Mouse (Mus musculus) kidney, embryonic 14.5 days (tissue): Measurements from ENCODE around the gene Anapc15. TPM values are rescaled to one million over a fixed set of nuclear protein-coding genes. Genes with fewer than 3 reads are reported as not detected.

Experiments used
- ATAC-seq: fragments of 200-750 bp; cut with Nextera tagmentation; 2 replicates; pipeline ENCODE4 v1.8.0; 2017; ENCODE audit warnings: moderate number of reproducible peaks, mild to moderate bottlenecking, moderate TSS enrichment, moderate library complexity; ENCODE audit not compliant: low FRiP score, low TSS enrichment
- H3K27ac ChIP-seq: fragments of 300-500 bp; sonication (generic); 2 replicates; pipeline ENCODE4 v1.5.1; 2014; ENCODE audit warnings: low read depth, mild to moderate bottlenecking, low read length, moderate library complexity, mixed read lengths
- H3K27me3 ChIP-seq: fragments of 300-500 bp; sonication (generic); 2 replicates; pipeline ENCODE4 v1.6.1; 2014; ENCODE audit warnings: mild to moderate bottlenecking, low read length; ENCODE audit not compliant: control insufficient read depth, insufficient read depth
- H3K36me3 ChIP-seq: fragments of 300-500 bp; sonication (generic); 2 replicates; pipeline ENCODE4 v1.6.1; 2014; ENCODE audit warnings: low read length, mixed read lengths; ENCODE audit not compliant: control insufficient read depth, insufficient read depth
- H3K4me1 ChIP-seq: fragments of 300-500 bp; sonication (generic); 2 replicates; pipeline ENCODE4 v1.6.1; 2014; ENCODE audit warnings: low read length, mixed read lengths; ENCODE audit not compliant: control insufficient read depth, insufficient read depth
- H3K4me2 ChIP-seq: fragments of 300-500 bp; sonication (generic); replicated peaks from 2 replicates; pipeline ENCODE4 v1.6.1; 2014; ENCODE audit warnings: low read depth, mild to moderate bottlenecking, low read length
- H3K4me3 ChIP-seq: fragments of 300-500 bp; sonication (generic); 2 replicates; pipeline ENCODE4 v1.5.1; 2014; ENCODE audit warnings: mild to moderate bottlenecking, low read length
- H3K9ac ChIP-seq: fragments of 300-500 bp; sonication (generic); 2 replicates; pipeline ENCODE4 v1.6.1; 2014; ENCODE audit warnings: low read depth, mild to moderate bottlenecking, low read length, moderate library complexity
- H3K9me3 ChIP-seq: fragments of 300-500 bp; sonication (generic); 2 replicates; pipeline ENCODE4 v1.6.1; 2016; ENCODE audit warnings: low read length; ENCODE audit not compliant: control insufficient read depth
- WGBS: fragments of 180-500 bp; shearing (Covaris S2); extraction: QIAGEN DNeasy Blood & Tissue Kit; methylation state at CpG from one replicate; pipeline ENCODE4 v1.1.7; 2014; 5-methylcytosine and 5-hydroxymethylcytosine counted together
- polyA plus RNA-seq: library from polyadenylated mRNA; unstranded; fragments of >200 nt; fragmentation: Nextera tagmentation; extraction: Ambion mirVana; gene quantifications from 2 replicates; pipeline ENCODE4 v1.2.1, GENCODE M21; 2014

Anapc15 gene
- polyA plus RNA-seq, 1 experiment from 2014 or later, result 71.4 TPM

GRCm38 (mm10) chr7:101862291-101862690, 1.2 kb upstream of the Anapc15 start:
- Histone ChIP-seq H3K27ac (no peak overlapping the region), H3K36me3 (no peaks in the 10 kb centered on the region), H3K4me2 (no peak overlapping the region), H3K9ac (no peak overlapping the region), H3K4me1 (no peaks in the 10 kb centered on the region), H3K4me3 (no peak overlapping the region), H3K27me3 (no peaks in the 10 kb centered on the region), H3K9me3 (no peaks in the 10 kb centered on the region)
- WGBS, result 74% methylated on average over 3 of the region's 3 CpGs
- ATAC-seq, result no peak

DNA sequence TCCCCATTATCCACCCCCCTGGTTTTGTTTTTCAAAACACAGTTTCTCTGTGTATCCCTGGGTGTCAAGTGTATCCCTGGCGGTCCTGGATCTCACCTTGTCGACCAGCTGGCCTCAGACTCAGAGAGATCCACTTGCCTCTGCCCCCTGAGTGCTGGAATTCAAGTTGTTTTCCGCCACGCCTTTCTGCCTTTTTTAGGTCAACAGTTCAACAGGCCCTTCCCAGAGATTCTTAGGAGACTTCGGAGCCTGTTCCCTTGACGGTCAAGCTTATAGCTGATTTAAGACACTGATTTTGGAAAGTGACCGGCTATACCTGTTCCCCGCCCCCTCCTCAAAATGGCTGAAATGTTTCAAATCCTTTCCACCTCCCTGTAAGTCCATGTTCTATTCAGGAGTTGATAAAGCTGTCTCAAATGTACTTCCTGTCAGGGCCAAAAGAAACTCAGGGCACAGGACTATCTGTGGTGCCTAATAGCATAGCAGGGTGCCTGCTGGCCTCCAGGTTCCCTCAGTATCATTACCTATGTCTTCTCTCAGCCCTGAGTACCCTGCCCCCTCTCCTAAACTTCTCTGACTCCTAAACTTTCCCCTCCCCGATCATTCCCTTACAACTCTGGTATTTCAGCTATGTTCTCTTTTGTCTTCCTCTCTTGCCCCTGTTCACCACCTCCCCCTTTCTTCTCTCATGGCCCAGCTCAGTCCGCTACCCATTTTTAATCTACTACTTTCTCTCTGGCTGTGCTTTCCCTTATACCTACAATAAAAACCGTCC, 3.2 kb downstream of the Anapc15 start:
- no peaks in the 10 kb centered on the region for H3K27me3 ChIP-seq
- H3K36me3 ChIP-seq, result no peaks in the 10 kb centered on the region
- no peak overlapping the region for H3K27ac ChIP-seq
- ATAC-seq, result no peak
- H3K9me3 ChIP-seq, result no peaks in the 10 kb centered on the region
- WGBS, result 83% methylated on average over 11 of the region's 11 CpGs
- no peak overlapping the region for H3K4me3 ChIP-seq
- H3K4me2 ChIP-seq, result no peak overlapping the region
- peaks cover 5% of the 10 kb centered on the region; the same call in 1 of the 2 replicates for H3K4me1 ChIP-seq
- no peak overlapping the region for H3K9ac ChIP-seq

DNA sequence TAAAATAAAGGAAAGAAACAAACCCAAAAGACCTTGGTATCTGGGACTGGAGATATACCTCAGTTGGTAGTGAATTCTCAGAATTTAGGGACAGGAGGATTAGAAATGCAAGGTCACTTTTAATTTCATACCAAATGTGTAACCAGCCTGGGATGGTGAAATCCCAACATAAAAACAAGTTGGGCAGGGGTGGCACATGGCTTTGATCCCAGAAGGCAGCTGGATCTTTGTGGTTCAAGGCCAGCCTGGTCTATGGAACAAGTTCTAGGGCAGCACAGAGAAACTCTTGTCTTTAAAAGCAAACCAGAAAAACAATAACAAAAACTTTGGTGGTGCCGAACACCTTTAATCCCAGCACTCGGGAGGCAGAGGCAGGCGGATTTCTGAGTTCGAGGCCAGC, 4.0 kb downstream of the Anapc15 start:
- WGBS, result 100% methylated on average over 4 of the region's 4 CpGs
- Histone ChIP-seq H3K9ac (no peak overlapping the region), H3K9me3 (no peaks in the 10 kb centered on the region), H3K4me3 (no peak overlapping the region), H3K36me3 (no peaks in the 10 kb centered on the region), H3K4me1 (peaks cover 5% of the 10 kb centered on the region; the same call in 1 of the 2 replicates), H3K4me2 (no peak overlapping the region), H3K27ac (no peak overlapping the region), H3K27me3 (no peaks in the 10 kb centered on the region)
- no peak for ATAC-seq

- no peaks in the 10 kb centered on the region for H3K27me3 ChIP-seq
- H3K4me2 ChIP-seq, result peak overlapping the region; percentile 12; the same call in 1 of the 2 replicates
- H3K4me1 ChIP-seq, result peaks cover 5% of the 10 kb centered on the region; the same call in 1 of the 2 replicates
- H3K27ac ChIP-seq, result peak overlapping the region; percentile 24; the same call in 1 of the 2 replicates
- ATAC-seq, result peak; percentile 56; the same call in 1 of the 2 replicates
- WGBS, result 47% methylated on average over 13 of the region's 13 CpGs
- H3K9me3 ChIP-seq, result no peaks in the 10 kb centered on the region
- H3K4me3 ChIP-seq, result no peak overlapping the region
- H3K9ac ChIP-seq, result no peak overlapping the region
- no peaks in the 10 kb centered on the region for H3K36me3 ChIP-seq
Measured at GRCm38 (mm10) chr7:101868241-101869162, 5.0 kb downstream of the Anapc15 start.

DNA sequence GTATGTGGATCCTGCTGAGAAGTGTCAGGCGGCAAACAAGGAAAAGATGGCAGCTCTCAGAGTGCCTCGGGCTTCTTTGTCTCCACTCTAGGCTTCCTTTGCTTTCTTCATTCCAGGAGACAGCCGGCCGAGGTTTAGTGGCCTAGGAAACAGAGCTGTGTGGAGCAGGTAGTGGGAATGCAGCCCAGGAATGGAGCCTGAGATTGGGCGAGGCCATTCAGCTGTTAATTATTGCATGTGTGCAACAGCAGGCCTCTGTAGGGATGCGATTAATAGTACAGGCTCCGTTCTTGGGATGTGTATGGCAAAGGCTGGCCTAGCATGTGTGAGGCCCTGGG, 5.6 kb downstream of the Anapc15 start:
- H3K36me3 ChIP-seq, result no peaks in the 10 kb centered on the region
- 76% methylated on average over 7 of the region's 7 CpGs for WGBS
- peak overlapping the region; percentile 24; the same call in 1 of the 2 replicates for H3K27ac ChIP-seq
- no peak for ATAC-seq
- no peak overlapping the region for H3K4me3 ChIP-seq
- no peaks in the 10 kb centered on the region for H3K9me3 ChIP-seq
- peak overlapping the region; percentile 12; the same call in 1 of the 2 replicates for H3K4me2 ChIP-seq
- peaks cover 5% of the 10 kb centered on the region; the same call in 1 of the 2 replicates for H3K4me1 ChIP-seq
- H3K27me3 ChIP-seq, result no peaks in the 10 kb centered on the region
- H3K9ac ChIP-seq, result no peak overlapping the region

DNA sequence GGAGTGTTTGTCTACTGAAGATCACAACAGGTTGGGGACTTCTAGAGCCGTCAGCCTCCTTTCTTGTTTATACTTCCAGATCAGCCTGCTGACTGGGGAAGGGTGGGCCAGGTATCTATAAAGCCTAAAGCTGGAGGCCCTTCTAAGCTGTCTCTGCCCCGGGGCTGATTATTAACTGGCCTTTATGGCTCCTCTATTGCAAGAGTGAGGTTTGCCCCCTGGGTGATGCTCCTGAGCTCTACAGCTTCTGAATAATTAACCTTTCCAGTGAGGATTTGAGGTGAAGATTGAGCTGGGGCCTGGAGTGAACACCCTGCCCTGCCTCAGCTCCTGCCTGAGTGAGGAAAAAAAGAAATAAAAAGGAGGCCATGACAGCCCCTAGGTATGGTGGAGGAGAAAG, 7.1 kb downstream of the Anapc15 start, which contains the start of gene Folr1:
Folr1 (minus strand) TSS at position 160 of the 400 bp plus-strand sequence.
- H3K4me3 ChIP-seq, result peak within 1 kb of the TSS; percentile 12; the same call in 1 of the 2 replicates
- peak within 1 kb of the TSS; percentile 15; the same call in 1 of the 2 replicates for H3K4me2 ChIP-seq

GRCm38 (mm10) chr7:101871296-101871695, 7.8 kb downstream of the Anapc15 start:
- Histone ChIP-seq H3K4me1 (peaks cover 5% of the 10 kb centered on the region; the same call in 1 of the 2 replicates), H3K36me3 (no peaks in the 10 kb centered on the region), H3K27me3 (no peaks in the 10 kb centered on the region), H3K27ac (peak overlapping the region; percentile 37; the same call in 1 of the 2 replicates), H3K9ac (no peak overlapping the region), H3K4me2 (no peak overlapping the region), H3K9me3 (no peaks in the 10 kb centered on the region), H3K4me3 (no peak overlapping the region)
- WGBS, result 78% methylated on average over 3 of the region's 3 CpGs
- ATAC-seq, result no peak

More for the DNA sequence above, 7.1 kb downstream of the Anapc15 start, which contains the start of gene Folr1:
- no peaks in the 10 kb centered on the region for H3K36me3 ChIP-seq
- peaks cover 5% of the 10 kb centered on the region; the same call in 1 of the 2 replicates for H3K4me1 ChIP-seq
- H3K27me3 ChIP-seq, result no peaks in the 10 kb centered on the region
- H3K27ac ChIP-seq, result peak within 1 kb of the TSS; percentile 37; the same call in 1 of the 2 replicates
- H3K9me3 ChIP-seq, result no peaks in the 10 kb centered on the region
- 29% methylated on average over 2 of the region's 2 CpGs for WGBS
- H3K9ac ChIP-seq, result peak within 1 kb of the TSS; percentile 18; the same call in 1 of the 2 replicates
- ATAC-seq, result 0 out of 2 replicates have a peak, but pooled peaks have one; percentile 34

- 97% methylated on average over 1 of the region's 1 CpGs for WGBS
- Histone ChIP-seq H3K4me3 (no peak overlapping the region), H3K4me1 (no peaks in the 10 kb centered on the region), H3K9ac (no peak overlapping the region), H3K9me3 (no peaks in the 10 kb centered on the region), H3K36me3 (no peaks in the 10 kb centered on the region), H3K27me3 (no peaks in the 10 kb centered on the region), H3K27ac (no peak overlapping the region), H3K4me2 (no peak overlapping the region)
- ATAC-seq, result no peak
Measured at GRCm38 (mm10) chr7:101875978-101876377, 12.5 kb downstream of the Anapc15 start.
